Mouse (Mus musculus) lung, embryonic 14.5 days (tissue): ENCODE measurements around the gene Etaa1. TPM values are rescaled to one million over a fixed set of nuclear protein-coding genes. Genes with fewer than 3 reads are reported as not detected.
"Not testable (repeated sequence)": the region's sequence is repeated elsewhere in the genome, so short reads cannot be mapped to it uniquely, and the experiment has no call there.

ENCODE experiments used
- ATAC-seq: fragments of 200-750 bp; cut with Nextera tagmentation; 2 replicates; pipeline ENCODE4 v1.8.0; 2017; ENCODE audit warnings: mild to moderate bottlenecking, moderate TSS enrichment, moderate library complexity; ENCODE audit not compliant: insufficient read depth
- DNase-seq: peaks from one replicate; pipeline ENCODE4 v3.0.0-alpha.2; 2015
- H3K27ac ChIP-seq: fragments of 300-500 bp; sonication (generic); 2 replicates; pipeline ENCODE4 v1.5.1; 2014; ENCODE audit warnings: low read depth, mild to moderate bottlenecking, moderate library complexity
- H3K27me3 ChIP-seq: fragments of 300-500 bp; sonication (generic); 2 replicates; pipeline ENCODE4 v1.6.1; 2014; ENCODE audit warnings: low read length, control low read depth; ENCODE audit not compliant: insufficient read depth
- H3K36me3 ChIP-seq: fragments of 300-500 bp; sonication (generic); 2 replicates; pipeline ENCODE4 v1.6.1; 2014; ENCODE audit warnings: control low read depth; ENCODE audit not compliant: insufficient read depth
- H3K4me1 ChIP-seq: fragments of 300-500 bp; sonication (generic); 2 replicates; pipeline ENCODE4 v1.6.1; 2014; ENCODE audit warnings: antibody characterized with exemption, control low read depth; ENCODE audit not compliant: insufficient read depth
- H3K4me2 ChIP-seq: fragments of 300-500 bp; sonication (generic); 2 replicates; pipeline ENCODE4 v1.6.1; 2014; ENCODE audit warnings: mild to moderate bottlenecking
- H3K4me3 ChIP-seq: fragments of 300-500 bp; sonication (generic); 2 replicates; pipeline ENCODE4 v1.5.1; 2014; ENCODE audit warnings: low read depth, low read length
- H3K9ac ChIP-seq: fragments of 300-500 bp; sonication (generic); 2 replicates; pipeline ENCODE4 v1.6.1; 2014
- H3K9me3 ChIP-seq: fragments of 300-500 bp; sonication (generic); 2 replicates; pipeline ENCODE4 v1.6.1; 2016; ENCODE audit warnings: low read depth, low read length, control low read depth
- CTCF ChIP-seq: IDR thresholded peaks from 2 replicates; pipeline ENCODE4 v1.5.1; 2016; ENCODE audit warnings: antibody characterized with exemption, low read depth
- WGBS: fragments of 180-500 bp; shearing (Covaris S2); extraction: QIAGEN DNeasy Blood & Tissue Kit; methylation state at CpG from one replicate; pipeline ENCODE4 v1.1.7; 2014; 5-methylcytosine and 5-hydroxymethylcytosine counted together
- polyA plus RNA-seq: library from polyadenylated mRNA; unstranded; fragments of >200 nt; fragmentation: Nextera tagmentation; extraction: Ambion mirVana; gene quantifications from 2 replicates; pipeline ENCODE4 v1.2.1, GENCODE M21; 2014

Gene Etaa1
- polyA plus RNA-seq, 1 experiment from 2014 or later: 18.8 TPM

DNA sequence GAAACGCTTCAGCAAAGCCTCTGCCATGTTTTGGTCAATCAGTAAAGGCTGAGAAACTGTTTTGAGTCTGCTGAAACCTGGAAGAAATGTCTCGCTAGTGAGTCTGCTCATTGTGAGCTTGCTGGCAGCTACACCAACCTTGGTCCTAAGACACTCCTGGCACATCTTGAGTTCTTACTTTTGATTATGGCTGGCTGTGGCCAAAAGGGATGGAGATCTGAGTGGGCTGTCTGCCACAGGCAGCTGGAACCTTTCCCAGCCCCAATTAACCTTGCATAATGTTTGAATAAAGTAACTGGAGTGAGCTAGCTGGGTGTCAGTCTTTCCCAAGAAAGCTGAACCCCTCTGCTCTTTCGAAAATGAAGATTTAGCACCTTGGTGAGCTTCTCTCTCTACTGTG, 2.3 kb downstream of the Etaa1 start:
- DNase-seq (peak; percentile 21), ATAC-seq (no peak)
- no peak overlapping the region for H3K27ac ChIP-seq
- no peak for TF ChIP-seq CTCF
- no peak overlapping the region for H3K4me3 ChIP-seq
- H3K4me2 ChIP-seq: no peak overlapping the region
- H3K4me1 ChIP-seq: no peaks in the 10 kb centered on the region
- WGBS: 83% methylated on average over 3 of the region's 3 CpGs
- H3K36me3 ChIP-seq: peaks cover 36% of the 10 kb centered on the region
- no peaks in the 10 kb centered on the region for H3K27me3 ChIP-seq
- no peaks in the 10 kb centered on the region for H3K9me3 ChIP-seq
- no peak overlapping the region for H3K9ac ChIP-seq

DNA sequence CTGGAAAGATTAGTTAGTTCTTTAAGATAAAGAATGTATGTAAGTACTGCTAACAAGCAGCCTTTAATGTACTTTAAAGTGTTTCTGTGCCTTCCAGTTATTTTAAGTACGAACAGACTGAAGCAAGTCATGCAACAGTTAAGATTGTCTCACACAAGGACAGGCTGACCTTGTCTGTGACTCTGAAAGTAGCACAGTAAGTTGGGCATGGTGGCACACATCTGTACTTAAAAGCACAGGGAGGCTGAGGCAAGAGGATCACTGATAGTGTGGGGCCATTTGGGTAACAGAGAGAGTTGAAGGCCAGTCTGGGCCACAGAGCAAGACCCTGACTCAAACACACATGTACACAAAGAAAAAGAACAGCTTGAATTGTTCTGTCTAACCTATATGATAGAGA, 14.5 kb downstream of the Etaa1 start:
- Histone ChIP-seq H3K4me3 (no peak overlapping the region), H3K27me3 (no peaks in the 10 kb centered on the region), H3K4me2 (no peak overlapping the region), H3K9ac (no peak overlapping the region), H3K9me3 (no peaks in the 10 kb centered on the region), H3K27ac (no peak overlapping the region), H3K4me1 (no peaks in the 10 kb centered on the region), H3K36me3 (peaks cover 17% of the 10 kb centered on the region)
- no peak for TF ChIP-seq CTCF
- ATAC-seq: no peak
- no peak for DNase-seq
- 90% methylated on average over 1 of the region's 1 CpGs for WGBS

DNA sequence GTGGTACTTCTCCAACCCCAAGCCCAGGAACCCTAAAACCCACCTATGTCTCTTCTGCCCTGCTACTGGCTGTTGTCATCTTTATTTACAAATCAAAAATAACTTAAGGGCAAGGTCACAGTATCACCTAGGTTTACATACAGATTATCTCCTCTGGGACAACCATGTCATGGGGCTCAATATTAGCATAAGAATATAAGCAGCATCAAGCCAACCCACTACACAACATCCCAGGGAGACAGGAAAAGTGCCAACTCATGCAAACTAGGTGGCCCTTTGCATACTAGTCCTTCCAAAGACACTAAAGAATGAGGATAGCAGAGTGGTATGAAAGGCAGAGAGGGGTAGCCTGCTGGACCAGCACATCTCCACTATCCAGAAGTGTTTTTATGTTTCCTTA, 15.7 kb downstream of the Etaa1 start:
- no peaks in the 10 kb centered on the region for H3K27me3 ChIP-seq
- DNase-seq: no peak
- H3K4me3 ChIP-seq: no peak overlapping the region
- peaks cover 16% of the 10 kb centered on the region for H3K36me3 ChIP-seq
- no peaks in the 10 kb centered on the region for H3K9me3 ChIP-seq
- H3K4me1 ChIP-seq: no peaks in the 10 kb centered on the region
- no peak overlapping the region for H3K27ac ChIP-seq
- no peak overlapping the region for H3K9ac ChIP-seq
- ATAC-seq: no peak
- H3K4me2 ChIP-seq: no peak overlapping the region
- no peak for TF ChIP-seq CTCF

DNA sequence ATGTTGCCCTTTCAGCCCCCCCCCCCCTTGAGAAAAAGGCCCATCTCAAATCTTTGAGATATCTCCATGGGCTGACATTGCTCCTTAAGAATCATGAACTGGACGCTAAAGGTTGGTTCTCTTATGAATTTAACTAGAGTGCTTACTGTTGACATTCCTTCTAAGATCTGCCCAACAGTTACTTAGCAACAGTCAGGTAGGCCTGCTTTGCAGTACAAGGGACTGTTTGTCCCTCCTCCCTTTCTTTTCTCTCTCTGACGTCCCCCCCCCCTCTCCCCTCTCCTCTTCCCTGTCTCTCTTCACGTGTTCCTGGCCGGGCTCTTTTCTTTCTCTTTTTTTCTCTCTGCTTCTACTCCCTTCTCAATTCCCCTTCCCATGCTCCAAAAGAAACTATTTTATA, 35.8 kb downstream of the Etaa1 start:
- TF ChIP-seq CTCF: no peak
- WGBS: 68% methylated on average over 4 of the region's 4 CpGs
- DNase-seq: no peak
- Histone ChIP-seq H3K4me3 (no peak overlapping the region), H3K4me2 (no peak overlapping the region), H3K27me3 (no peaks in the 10 kb centered on the region), H3K27ac (no peak overlapping the region), H3K36me3 (no peaks in the 10 kb centered on the region), H3K9me3 (no peaks in the 10 kb centered on the region), H3K9ac (no peak overlapping the region), H3K4me1 (no peaks in the 10 kb centered on the region)
- ATAC-seq: peak; percentile 41; the same call in 1 of the 2 replicates

GRCm38 (mm10) chr11:17917101-17917500, 36.6 kb downstream of the Etaa1 start:
- 84% methylated on average over 5 of the region's 5 CpGs for WGBS

DNA sequence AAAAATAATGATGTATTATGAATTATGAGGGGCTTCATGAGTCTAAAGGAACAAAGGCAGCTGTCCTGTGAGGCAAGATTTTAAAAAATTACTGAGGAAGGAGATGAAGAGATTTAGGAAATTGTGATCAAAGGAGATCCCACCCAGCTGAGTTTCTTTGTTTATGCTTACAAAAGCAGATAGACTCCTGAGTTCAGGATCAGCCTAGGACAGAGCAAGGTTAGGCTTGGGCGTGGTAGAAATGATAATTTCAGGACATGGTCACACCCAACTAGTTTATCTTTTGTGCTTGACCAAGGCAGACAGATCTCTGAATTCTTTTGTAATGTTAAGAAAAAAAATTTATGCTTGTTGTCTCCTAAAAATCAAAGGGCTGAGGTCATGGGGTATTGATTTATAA, 37.2 kb downstream of the Etaa1 start:
- Histone ChIP-seq H3K4me3 (no peak overlapping the region), H3K27ac (no peak overlapping the region), H3K27me3 (no peaks in the 10 kb centered on the region), H3K4me1 (no peaks in the 10 kb centered on the region), H3K9me3 (no peaks in the 10 kb centered on the region), H3K4me2 (no peak overlapping the region), H3K9ac (no peak overlapping the region), H3K36me3 (no peaks in the 10 kb centered on the region)
- ATAC-seq (no peak), DNase-seq (no peak)
- 71% methylated on average over 1 of the region's 1 CpGs for WGBS
- TF ChIP-seq CTCF: no peak

More at GRCm38 (mm10) chr11:17917101-17917500, 36.6 kb downstream of the Etaa1 start:
- TF ChIP-seq CTCF: no peak
- DNase-seq (no peak), ATAC-seq (no peak)
- Histone ChIP-seq H3K4me2 (no peak overlapping the region), H3K27me3 (no peaks in the 10 kb centered on the region), H3K36me3 (no peaks in the 10 kb centered on the region), H3K9me3 (no peaks in the 10 kb centered on the region), H3K27ac (no peak overlapping the region), H3K4me3 (no peak overlapping the region), H3K4me1 (no peaks in the 10 kb centered on the region), H3K9ac (no peak overlapping the region)

GRCm38 (mm10) chr11:17900996-17901395, 52.7 kb downstream of the Etaa1 start:
- not testable (repeated sequence) for H3K9ac ChIP-seq, H3K4me3 ChIP-seq, H3K27ac ChIP-seq, H3K36me3 ChIP-seq, H3K4me2 ChIP-seq, ATAC-seq, H3K27me3 ChIP-seq, H3K4me1 ChIP-seq, DNase-seq, H3K9me3 ChIP-seq
- 84% methylated on average over 4 of the region's 4 CpGs for WGBS
